Mouse (Mus musculus) testis, adult 2 months (tissue): ENCODE results near the gene Ccdc114.

Source experiments
- CTCF ChIP-seq: fragments of 200-500 bp; IDR thresholded peaks from 2 replicates; pipeline ENCODE4 v1.5.1; 2012; ENCODE audit warnings: low read depth, mild to moderate bottlenecking, inconsistent platforms, low read length, moderate library complexity; ENCODE audit not compliant: control insufficient read depth, insufficient read depth, insufficient replicate concordance
- POLR2A ChIP-seq: fragments of 200-500 bp; IDR thresholded peaks from 2 replicates; pipeline ENCODE4 v1.6.1; 2012; ENCODE audit warnings: low read depth, mild to moderate bottlenecking, inconsistent platforms, low read length, moderate library complexity; ENCODE audit not compliant: control insufficient read depth

- no peak for TF ChIP-seq POLR2A
- TF ChIP-seq CTCF = no peak
These were observed 25.2 kb downstream of the Ccdc114 start for GRCm38 (mm10) chr7:45949061-45949460.
